Mouse (Mus musculus): ENCODE results near the gene Polr2e. TPM values are rescaled to one million over a fixed set of nuclear protein-coding genes. Genes with fewer than 3 reads are reported as not detected.
A peak's percentile ranks its signal among the peaks of the same experiment; 100 is the strongest.

Polr2e gene
- total RNA-seq, 2 experiments from 2014 or later, result 103 to 112 TPM

DNA sequence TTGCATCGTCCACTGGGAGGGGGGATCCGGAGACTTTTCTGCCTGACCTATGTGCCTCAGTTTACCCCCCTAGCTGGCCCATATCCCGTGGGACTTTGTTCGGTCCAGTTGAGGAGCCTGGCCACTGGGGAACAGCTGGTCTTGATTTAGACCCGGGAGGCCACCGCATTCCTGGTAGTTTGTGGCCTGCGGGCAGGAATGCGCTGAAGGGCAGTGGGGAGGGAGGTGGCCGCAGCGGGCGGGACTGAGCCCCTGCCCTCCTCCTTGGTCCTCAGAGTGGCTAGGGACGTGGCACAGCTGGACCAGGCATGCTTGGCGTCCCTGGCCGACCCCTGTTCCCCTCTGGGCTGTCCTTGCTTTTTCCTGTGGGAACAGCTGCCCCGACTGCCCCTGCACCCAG, 49.7 kb downstream of the Polr2e start:
- no peak for DNase-seq (ENCODE audit: low spot score in 2 of 2)

DNA sequence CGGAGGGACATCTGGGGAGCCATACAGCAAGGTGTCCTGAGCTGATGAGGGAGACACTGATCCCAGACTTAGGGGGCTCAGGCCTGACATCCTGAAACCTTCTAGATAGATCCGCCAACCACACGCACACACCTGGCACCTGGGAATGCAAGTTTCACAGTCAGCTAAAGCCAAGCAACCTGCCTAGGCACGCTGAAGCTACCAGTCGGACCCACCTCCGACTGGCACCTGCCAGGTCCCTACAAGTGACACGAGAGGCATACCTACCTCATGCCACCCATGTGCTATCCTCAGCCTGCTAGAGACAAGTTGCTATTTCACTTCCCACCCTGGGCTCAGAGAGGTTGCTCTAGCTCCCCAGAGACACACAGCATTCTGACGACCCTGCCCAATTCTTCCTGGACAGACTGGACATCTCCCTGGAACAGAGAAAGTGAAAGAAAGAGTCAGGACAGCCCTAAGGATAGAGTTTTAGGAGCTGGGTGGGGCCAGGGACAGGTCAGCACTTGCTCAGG, 50.3 kb downstream of the Polr2e start:
- no peak for DNase-seq (ENCODE audit: low spot score in 2 of 2)

DNA sequence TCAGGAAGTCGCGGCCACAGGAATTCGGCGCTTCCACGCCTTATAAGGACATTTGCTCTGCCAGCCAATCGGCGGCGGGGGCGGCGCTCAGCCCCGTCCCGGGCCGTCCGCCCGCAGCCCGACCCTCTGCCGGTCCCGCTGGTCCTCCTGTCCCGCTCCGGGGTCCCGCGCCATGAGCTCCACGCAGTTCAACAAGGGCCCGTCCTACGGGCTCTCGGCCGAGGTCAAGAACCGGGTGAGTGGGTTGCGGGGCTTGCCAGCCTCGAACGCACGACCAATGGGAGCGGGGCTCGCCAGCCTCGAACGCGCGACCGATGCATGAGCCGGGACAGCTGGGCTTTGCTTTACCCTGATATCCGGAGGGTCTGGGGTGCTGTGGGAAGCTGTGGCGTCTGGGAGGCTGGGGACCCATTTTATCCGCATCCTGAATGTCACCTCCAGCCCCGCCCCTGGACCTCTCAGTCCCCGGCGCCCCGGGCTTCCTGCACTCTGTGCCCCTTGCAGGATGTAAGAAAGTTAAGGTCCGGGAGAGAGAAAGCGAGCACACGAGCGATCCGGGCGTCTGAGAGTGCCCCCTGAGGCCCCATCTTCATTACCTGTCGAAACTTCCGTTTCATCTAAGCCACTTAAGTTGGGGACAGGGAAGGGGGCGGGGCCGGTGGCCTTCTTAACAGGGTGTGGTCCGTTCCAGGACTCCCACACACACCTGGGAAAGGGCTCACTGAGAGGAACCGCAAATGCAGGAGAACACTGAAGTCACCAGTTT, 50.9 kb downstream of the Polr2e start, which contains the start of gene Cnn2:
Cnn2 (plus strand) TSS at position 79 of the 766 bp plus-strand sequence.
- no peak for DNase-seq (ENCODE audit: low spot score in 2 of 2)

DNA sequence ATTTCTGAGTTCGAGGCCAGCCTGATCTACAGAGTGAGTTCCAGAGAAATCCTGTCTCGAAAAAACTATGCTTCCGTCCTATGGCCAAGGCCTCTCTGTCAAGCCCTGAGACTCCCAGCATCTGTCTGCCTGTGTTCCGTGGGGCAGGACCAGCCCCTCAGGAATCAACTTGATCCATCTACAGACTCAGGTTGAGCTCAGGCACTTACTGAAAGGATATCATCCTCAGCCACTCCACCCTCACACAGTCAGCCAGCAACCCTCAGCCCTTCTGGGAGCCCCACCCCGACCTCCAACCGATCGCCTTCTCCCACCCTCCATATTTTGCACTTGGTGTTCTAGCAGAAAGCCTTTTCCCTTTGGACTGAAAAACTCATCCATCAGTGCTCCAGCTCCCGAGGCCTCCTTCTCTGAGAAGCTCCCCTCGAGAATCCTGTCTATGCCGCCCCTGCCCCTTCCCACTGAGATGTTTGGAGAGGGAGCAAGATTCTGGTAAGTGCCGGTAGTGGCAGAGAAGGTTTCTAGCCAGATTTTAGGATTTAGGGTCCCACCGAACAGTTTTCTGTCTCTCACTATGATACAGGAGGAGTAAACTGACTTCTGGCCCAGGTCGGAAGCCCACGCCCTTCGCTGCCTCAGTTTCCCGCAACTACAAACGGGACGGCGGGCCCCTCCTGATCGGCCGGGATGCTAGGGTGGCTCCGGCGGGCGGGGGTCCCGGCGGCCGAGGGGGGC, 51.7 kb downstream of the Polr2e start:
- DNase-seq (ENCODE audit: low spot score in 2 of 2), result no peak

DNA sequence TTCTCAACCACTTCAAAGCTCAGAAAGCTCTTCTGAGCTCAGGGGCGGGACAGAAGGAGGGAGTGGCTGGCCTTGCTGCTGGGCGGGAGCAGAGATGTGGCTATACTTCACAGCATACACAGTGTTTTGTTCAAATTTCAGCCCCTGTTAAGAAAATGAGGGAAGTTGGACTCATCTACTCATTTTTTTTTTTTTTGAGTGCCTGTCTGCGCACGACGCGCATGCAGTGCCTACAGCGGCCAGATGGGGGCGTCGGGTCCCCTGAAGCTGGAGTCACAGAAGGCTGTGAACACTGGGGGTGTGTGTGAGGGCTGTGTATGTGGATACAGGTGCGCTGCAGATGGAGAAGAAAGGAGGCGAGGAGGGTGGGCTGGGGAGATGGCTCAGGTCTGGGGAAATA, 52.6 kb downstream of the Polr2e start:
- DNase-seq (ENCODE audit: low spot score in 2 of 2), result peak; percentile 65 to 75

- no peak for DNase-seq (ENCODE audit: low spot score in 2 of 2)
Measured at GRCm38 (mm10) chr10:79986232-79986878, 53.2 kb downstream of the Polr2e start.

Other genes with a start within 250 kb of the Polr2e start
- under 1 TPM; 0.11 to 0.71 TPM for gene Prss57, start 248.8 kb downstream of the Polr2e start, total RNA-seq (2021)
- 100 to 1,000 TPM in 1 of 2 experiments, 10 to 100 TPM in 1; 91.8 to 119 TPM for gene Palm, start 246.2 kb downstream of the Polr2e start, total RNA-seq (2021)
- gene Misp, start 218.8 kb downstream of the Polr2e start, total RNA-seq (2021), result 1 to 10 TPM in 1 of 2 experiments, under 1 TPM in 1; 0.20 to 4.2 TPM
- 100 to 1,000 TPM; 344 to 389 TPM for gene Ptbp1, start 185.4 kb downstream of the Polr2e start, total RNA-seq (2021)
- 1 to 10 TPM; 2.2 to 7.0 TPM for gene Prtn3, start 165.3 kb downstream of the Polr2e start, total RNA-seq (2021)
- gene Plppr3, start 165.2 kb downstream of the Polr2e start, total RNA-seq (2021), result 10 to 100 TPM in 1 of 2 experiments, 1 to 10 TPM in 1; 8.6 to 14.8 TPM
- 1 to 10 TPM in 1 of 2 experiments, under 1 TPM in 1; 0.92 to 5.7 TPM for gene Elane, start 153.5 kb downstream of the Polr2e start, total RNA-seq (2021)
- 10 to 100 TPM; 13.7 to 25.6 TPM for gene Cfd, start 148.9 kb downstream of the Polr2e start, total RNA-seq (2021)
- 10 to 100 TPM; 64.1 to 64.7 TPM for gene Med16, start 130.9 kb downstream of the Polr2e start, total RNA-seq (2021)
- not detected for gene Gm26602, start 128.9 kb downstream of the Polr2e start, total RNA-seq (2021)
- 1 to 10 TPM in 1 of 2 experiments, under 1 TPM in 1; 0.87 to 1.6 TPM for gene Kiss1r, start 122.8 kb downstream of the Polr2e start, total RNA-seq (2021)
- gene R3hdm4, start 118.6 kb downstream of the Polr2e start, total RNA-seq (2021), result 100 to 1,000 TPM; 119 to 133 TPM
- gene Arid3a, start 112.8 kb downstream of the Polr2e start, total RNA-seq (2021), result 10 to 100 TPM; 12.6 to 15.9 TPM
- 10 to 100 TPM; 42.6 to 45.3 TPM for gene Wdr18, start 79.6 kb downstream of the Polr2e start, total RNA-seq (2021)
- gene Grin3b, start 69.1 kb downstream of the Polr2e start, total RNA-seq (2021), result under 1 TPM; 0.25 to 0.39 TPM
- gene Tmem259, start 55.5 kb downstream of the Polr2e start, total RNA-seq (2021), result 100 to 1,000 TPM; 146 to 147 TPM
- gene Cnn2, start 51.2 kb downstream of the Polr2e start, total RNA-seq (2021), result 10 to 100 TPM; 40.9 to 48.7 TPM
- 10 to 100 TPM; 21.9 to 23.0 TPM for gene Abca7, start 43.3 kb downstream of the Polr2e start, total RNA-seq (2021)
- 1 to 10 TPM; 7.1 to 8.5 TPM for gene Arhgap45, start 23.1 kb downstream of the Polr2e start, total RNA-seq (2021)
- gene Gpx4, start 7.4 kb upstream of the Polr2e start, total RNA-seq (2021), result 100 to 1,000 TPM; 576 to 622 TPM
- 10 to 100 TPM; 51.7 to 53.2 TPM for gene Sbno2, start 65.8 kb upstream of the Polr2e start, total RNA-seq (2021)
- gene Stk11, start 76.0 kb upstream of the Polr2e start, total RNA-seq (2021), result 100 to 1,000 TPM; 130 to 139 TPM
- gene Atp5d, start 98.8 kb upstream of the Polr2e start, total RNA-seq (2021), result 100 to 1,000 TPM; 401 to 425 TPM
- 10 to 100 TPM; 49.1 to 72.7 TPM for gene Cbarp, start 101.0 kb upstream of the Polr2e start, total RNA-seq (2021)
- gene Midn, start 108.5 kb upstream of the Polr2e start, total RNA-seq (2021), result 100 to 1,000 TPM; 113 to 124 TPM
- 100 to 1,000 TPM; 296 to 322 TPM for gene Cirbp, start 126.2 kb upstream of the Polr2e start, total RNA-seq (2021)
- 1 to 10 TPM; 7.5 to 8.8 TPM for gene 1600002K03Rik, start 133.1 kb upstream of the Polr2e start, total RNA-seq (2021)
- 1 to 10 TPM; 6.5 to 7.5 TPM for gene Efna2, start 139.7 kb upstream of the Polr2e start, total RNA-seq (2021)
- gene Mum1, start 186.6 kb upstream of the Polr2e start, total RNA-seq (2021), result 10 to 100 TPM; 48.9 to 50.4 TPM
- gene Ndufs7, start 209.3 kb upstream of the Polr2e start, total RNA-seq (2021), result 100 to 1,000 TPM; 208 to 225 TPM
- gene Gamt, start 221.2 kb upstream of the Polr2e start, total RNA-seq (2021), result 100 to 1,000 TPM; 181 to 214 TPM
- 100 to 1,000 TPM; 180 to 181 TPM for gene Dazap1, start 221.7 kb upstream of the Polr2e start, total RNA-seq (2021)

Measured in adrenal gland, postnatal 4 days (tissue).